Mouse (Mus musculus): Measurements from ENCODE around the gene Acot5.

DNA sequence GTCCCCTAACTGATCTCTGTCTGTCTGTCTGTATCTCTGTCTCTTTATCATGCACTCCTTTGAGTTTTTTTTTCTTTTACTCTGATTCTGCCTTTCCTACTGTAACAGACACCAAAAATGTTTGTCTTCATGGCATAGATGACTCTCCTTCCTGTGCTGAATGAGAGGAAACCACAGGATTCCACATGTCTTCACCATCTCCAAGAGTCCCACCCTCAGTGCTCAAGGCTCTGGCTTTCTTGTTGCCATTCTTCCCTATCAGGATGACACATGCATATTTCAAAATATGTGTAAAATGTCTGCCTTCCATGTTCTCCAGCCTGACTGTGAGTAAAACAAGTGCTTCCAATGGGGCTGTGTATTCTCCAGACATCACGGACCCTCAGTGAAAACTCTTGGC lies 22.2 kb upstream of the Acot5 start:
- TF ChIP-seq CHD2 (IDR thresholded peaks at IDR 0.05; ENCODE audit: low read depth, low read length) (no peak), HCFC1 (IDR thresholded peaks at IDR 0.05; ENCODE audit: borderline replicate concordance, insufficient read depth, low read length) (no peak), ZNF384 (IDR thresholded peaks at IDR 0.05; ENCODE audit: low read depth, low read length) (no peak), MAFK (IDR thresholded peaks at IDR 0.05; ENCODE audit: insufficient read depth, low read depth, low read length) (no peak), ZC3H11A (IDR thresholded peaks at IDR 0.05; ENCODE audit: borderline replicate concordance, low read depth, low read length) (no peak)
